Mouse (Mus musculus) lung, postnatal 25 days (tissue): ENCODE data around the gene Mrps34.

Source experiments
- DNase-seq: peaks from one replicate; pipeline ENCODE4 v3.0.0; 2022; ENCODE audit warnings: low spot score

Mrps34 gene

DNA sequence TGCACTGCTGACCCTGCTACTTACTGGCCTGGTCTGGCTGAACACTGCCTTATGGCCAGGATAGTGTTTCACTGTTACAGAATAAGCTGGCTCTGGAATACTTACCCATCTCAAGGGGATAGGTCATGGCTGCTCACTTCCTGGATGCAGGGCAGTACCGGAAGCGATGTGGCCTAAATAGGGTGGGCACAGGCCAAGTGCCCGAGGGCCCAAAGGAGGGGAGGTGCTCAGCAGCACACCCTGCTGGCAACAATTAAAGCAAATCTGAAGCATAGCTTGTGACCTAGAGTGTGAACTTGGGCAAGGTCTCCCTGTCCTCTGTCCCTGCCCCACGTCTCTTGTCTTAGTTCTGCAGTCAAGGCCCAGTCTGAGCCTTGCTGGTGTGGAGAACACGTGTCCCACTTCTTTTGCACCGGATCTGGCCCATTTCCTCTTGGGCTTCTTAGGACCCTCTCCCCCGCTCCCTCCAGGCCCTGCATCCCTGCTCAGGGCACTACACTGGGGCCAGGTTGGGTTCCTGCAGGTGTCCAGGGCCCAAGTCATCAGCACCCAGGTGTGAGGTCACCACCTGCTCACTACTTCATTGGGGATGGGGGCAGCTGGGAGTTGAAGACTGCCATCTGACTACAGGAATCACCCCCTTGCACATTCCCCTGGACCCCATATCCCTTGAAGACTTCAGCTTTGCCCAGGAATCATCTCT, 13.0 kb upstream of the Mrps34 start:
- DNase-seq: no peak

DNA sequence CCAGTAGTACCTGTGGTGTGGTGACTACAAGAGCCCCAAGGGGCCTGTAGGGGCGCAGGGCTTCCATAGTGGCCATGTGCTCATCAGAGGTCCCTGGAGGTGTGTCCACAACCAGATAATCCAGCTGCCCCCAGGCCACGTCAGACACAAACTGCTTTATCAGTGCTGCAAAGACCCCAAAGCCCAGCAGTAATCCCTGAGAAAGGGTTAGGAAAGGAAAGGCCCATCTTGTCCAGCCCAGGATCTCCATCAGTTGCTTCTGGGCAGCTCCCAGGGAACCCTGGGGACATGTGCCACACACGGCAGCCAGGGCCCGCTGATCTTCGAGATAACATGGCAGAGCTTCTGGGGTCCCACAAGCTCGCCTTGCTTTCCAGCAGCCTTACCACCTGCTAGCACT, 10.5 kb upstream of the Mrps34 start:
- DNase-seq: no peak

DNA sequence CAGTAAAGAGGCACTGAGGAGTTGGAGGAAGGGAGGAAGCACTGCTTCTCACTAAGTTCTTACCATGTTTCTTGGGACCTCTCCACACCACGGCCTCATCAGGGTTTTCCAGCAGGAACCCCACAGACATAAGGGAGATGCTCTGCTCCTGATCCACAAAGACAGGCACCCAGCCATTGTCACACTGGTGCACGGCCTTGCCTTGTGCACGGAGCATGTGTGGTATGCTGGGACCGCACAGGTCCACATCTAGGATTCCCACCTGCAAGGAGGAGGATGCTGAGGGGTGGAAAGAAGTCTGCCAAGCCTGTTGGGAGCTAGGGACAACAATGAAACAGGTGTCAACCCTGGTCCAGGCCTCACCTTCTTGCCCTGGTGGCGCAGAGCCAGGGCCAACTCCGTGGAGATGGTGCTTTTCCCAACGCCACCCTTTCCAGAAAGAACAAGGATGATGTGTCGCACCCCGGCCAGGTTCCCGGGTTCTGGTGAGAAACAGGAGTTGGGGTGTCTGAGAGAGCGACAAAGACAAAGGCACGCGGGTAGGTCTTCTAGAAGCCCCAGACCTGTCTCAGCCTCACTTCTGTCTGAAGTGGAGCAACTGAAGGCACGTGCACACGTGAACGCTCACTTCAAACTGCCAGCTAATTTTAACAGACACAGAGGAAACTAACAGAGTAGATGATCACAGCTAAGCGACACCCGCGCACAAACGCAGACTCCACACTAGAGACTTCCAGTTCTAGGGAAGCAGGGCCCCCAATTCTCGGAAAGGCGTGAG, 9.4 kb upstream of the Mrps34 start:
- DNase-seq: no peak

DNA sequence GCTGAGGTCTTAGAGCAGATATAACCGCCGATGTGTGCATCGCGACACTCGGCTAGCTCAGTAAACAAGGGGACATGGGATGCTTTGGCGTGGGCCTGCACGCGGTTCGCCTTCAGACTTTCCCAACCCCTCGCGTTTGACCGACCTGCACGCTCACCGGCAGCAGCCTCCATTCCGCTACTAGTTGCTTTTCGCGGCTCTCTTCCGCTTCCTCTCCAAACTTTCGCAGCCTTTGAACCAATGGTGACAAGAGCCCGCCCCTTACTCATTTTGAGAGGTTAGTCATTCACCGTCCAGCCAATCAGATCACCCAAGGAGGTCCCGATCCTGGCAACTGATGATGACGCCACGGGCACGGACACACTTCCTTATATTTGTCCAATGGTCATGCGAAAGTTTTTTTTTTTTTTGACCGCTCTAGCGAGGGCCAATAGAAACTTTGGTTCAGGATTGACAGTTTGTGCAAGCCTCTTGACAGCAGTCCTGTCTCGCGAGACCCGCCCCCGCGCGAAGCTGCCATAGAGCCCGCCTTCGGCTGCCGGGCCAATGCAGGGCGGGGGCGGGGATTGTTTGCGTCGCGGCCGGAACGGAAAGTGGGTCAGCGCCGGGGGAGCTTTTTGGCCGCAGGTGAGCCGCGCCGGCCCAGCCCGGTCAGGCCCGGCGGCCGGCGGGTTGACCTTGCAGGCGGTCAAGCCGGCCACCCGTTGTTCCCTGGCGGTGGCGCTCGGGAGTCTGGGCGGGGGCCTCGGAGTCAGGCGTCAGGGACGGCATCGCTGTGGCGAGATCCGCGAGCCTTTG, 8.6 kb upstream of the Mrps34 start, which contains the start of the genes Nubp2 and Spsb3:
Nubp2 (minus strand) TSS at position 216 of the 798 bp plus-strand sequence.
Spsb3 (plus strand) TSS at position 510 of the 798 bp plus-strand sequence.
- DNase-seq: peak; percentile 100

DNA sequence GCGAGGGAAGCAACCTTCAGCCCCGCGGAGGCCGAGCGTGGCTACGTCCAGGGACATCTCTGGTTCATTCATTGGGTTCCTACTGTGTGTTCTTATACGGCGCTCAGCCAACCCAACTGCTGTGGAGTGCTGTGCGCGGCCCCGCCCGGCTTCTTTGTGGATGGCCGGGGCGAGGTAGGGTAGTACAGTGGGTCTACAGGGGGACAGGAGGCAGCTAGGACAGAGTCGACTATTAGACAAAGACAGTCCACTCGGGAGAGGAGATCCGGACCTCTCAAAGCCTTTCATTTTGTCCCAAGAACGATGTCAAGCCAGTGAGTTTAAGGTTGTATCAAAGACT, 8.0 kb upstream of the Mrps34 start:
- no peak for DNase-seq

DNA sequence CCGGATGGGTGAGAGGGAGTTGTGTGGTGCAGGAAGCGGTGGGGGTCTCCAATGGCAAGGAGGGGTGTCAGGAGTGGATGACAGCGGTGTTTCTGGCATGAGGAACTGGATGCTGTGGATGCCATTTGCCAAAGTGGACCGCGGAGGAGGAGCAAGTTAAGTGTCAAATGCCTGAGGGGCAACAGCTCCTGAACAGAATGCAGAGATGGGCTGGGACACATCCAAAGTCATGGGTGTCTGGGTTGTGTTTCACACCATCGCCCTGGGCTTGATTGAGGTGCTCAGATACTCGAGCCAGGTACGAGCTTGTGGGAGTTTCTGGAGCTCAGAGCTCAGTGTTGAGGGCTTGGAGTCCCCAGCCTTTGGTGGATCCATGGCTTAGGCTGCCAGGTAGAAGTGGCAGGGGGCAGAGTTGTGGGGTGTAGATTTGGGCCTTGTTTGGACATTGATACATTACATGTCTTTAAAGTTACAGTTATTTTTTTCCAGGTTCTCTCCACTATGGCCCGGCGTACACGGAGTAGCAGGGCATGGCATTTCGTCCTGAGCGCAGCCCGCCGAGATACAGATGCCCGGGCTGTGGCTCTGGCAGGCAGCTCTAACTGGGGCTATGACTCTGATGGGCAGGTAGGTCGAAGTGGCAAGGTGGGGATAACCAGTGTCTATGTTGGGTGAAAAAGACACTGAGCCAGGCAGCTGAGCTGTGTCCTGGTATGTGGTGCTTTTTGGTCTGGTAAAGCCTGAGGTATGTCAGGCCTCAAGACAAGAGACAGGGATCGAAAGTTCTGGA, 7.4 kb upstream of the Mrps34 start:
- DNase-seq: no peak

DNA sequence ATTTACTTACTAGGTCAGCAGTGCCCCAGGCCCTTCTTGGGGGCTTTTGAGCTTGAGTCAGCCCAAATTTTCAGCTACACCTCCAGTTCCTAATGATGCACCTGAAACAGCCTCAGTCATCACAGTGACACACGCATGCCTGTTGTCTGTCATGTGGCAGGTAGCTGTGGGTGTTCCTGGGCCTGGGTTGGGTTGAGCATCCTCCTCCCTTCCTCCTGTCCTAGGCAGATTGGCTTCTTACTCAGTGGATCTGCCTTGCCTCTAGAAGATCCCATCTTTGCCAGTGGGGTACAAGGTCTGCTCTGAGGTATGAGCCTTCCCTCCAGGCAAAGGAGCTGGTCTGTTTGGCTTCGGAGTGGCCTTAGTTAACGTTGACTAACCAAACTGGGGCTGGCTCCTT, 6.1 kb upstream of the Mrps34 start:
- DNase-seq: no peak

DNA sequence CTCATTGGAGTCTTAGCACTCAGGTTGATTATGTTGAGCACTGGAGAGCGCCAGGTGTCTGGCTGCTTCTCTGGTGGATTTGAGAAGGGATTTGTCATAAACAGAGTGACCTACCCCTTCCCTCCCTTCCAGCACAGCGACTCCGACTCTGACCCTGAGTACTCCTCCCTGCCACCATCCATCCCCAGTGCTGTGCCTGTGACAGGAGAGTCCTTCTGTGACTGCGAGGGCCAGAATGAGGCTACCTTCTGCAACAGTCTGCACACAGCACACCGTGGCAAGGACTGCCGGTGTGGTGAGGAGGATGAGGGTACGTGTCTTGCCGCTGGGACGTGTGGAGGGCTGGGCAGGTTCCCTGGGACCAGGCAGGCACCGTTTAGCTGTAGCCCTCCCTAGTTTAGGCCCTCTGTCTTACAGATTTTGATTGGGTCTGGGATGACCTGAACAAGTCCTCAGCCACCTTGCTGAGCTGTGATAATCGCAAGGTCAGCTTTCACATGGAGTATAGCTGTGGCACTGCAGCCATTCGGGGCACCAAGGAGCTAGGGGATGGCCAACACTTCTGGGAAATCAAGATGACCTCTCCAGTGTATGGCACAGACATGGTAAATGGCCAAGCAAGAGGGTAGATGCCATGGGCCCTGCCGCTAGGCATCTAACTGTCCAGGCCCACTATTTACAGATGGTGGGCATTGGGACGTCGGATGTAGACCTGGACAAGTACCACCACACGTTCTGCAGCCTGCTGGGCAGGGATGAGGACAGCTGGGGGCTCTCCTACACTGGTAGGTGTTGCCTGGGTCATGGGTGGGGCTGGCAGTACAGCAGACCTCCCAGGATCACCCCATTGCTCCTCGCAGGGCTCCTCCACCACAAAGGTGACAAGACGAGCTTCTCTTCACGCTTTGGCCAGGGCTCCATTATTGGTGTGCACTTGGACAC, 4.5 kb upstream of the Mrps34 start:
- no peak for DNase-seq

DNA sequence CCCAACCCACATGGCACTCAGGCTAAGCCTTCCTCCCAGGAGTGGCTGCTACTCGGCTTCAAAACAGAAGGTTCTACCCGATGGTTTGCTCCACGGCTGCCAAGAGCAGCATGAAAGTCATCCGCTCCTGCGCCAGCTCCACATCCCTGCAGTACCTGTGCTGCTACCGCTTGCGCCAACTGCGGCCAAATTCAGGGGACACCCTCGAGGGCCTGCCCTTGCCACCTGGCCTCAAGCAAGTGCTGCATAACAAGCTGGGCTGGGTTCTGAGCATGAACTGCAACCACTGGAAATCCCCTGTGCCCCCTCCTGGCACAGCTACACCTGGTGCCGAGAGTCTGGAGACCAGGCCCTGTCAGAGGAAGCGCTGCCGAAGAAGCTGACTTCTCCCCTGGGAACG, 3.6 kb upstream of the Mrps34 start:
- DNase-seq: no peak

DNA sequence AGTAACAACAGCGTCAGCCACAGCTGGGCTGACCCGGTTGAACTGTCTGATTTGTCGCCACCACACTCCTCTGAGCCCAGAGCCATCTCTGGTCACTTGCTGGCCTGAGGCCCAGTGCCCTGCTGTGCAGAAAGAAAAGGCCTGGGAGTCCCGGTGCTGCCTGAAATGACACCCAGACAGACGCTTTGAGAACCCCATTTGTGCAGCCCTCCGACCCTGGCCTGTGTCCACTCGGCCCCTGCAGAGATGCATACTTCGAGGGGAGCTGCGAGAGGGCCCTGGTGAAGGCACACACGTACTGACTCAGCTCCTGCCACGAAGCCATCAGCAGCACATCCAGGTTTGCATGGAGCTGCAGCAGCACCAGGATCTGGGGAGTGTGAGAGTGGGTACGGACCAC, 2.1 kb upstream of the Mrps34 start:
- DNase-seq: no peak

DNA sequence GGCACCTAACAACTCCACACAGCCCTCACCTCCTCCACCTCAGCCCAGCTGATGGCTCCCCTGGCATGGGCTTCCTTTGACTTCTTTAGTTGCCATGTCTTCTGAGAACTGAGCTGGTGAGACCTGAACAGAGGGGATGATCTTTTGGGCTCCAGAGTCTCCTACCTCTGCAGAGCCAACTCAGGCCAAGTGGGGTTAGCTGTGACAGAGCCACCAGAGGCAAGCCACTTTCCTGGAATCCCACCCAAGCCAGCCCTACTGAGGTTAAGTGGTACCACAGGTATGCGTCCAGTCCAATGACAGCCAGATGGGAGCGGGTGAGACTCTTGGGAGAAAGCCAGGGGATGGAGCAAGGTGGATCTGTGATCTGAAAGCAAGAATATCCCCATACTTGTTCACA, 1.6 kb upstream of the Mrps34 start:
- no peak for DNase-seq

DNA sequence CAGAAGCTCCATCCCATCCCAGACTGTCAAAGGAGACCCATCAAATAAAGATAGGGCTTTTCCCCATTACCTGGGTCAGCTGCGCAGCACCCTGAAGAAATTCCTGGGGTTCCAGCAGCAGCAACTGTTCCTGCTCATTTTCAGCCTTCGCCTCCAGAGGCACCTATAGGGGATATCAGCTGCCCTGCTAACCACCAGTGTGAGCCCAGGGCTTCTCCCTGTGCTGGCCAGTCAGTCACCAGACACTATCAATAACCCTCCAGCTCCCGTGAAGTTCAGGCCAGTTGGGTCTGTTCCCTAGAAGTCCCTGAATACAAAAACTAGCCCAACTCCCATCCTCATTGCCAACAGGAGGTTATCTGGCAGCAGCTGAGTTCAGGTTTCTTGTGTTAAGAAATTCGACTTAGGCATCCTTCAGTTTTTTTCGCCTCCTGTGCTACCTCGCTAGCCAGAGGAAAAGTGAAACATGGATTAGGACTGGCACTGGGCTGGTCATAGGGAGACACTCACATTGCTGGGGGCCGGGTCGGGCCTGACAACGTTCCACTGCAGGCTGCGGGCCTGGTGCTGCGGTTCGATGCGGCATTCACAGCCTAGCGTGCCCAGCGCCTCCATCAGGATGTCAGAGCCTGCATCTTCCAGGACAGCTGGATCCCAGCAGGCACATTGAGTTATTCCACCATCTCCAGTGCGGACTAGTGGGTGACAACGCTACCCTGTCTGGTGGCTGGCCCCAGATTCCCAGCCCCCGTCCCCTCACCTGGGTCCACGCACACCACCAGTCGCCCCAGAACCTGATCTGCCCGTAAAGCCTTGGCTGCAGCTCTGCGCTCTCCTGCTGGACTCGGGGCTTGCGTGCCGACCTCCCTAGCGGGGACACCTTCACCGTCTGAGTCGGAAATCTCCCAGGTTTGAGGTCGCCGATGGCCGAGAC, 588 bp upstream of the Mrps34 start:
- no peak for DNase-seq

DNA sequence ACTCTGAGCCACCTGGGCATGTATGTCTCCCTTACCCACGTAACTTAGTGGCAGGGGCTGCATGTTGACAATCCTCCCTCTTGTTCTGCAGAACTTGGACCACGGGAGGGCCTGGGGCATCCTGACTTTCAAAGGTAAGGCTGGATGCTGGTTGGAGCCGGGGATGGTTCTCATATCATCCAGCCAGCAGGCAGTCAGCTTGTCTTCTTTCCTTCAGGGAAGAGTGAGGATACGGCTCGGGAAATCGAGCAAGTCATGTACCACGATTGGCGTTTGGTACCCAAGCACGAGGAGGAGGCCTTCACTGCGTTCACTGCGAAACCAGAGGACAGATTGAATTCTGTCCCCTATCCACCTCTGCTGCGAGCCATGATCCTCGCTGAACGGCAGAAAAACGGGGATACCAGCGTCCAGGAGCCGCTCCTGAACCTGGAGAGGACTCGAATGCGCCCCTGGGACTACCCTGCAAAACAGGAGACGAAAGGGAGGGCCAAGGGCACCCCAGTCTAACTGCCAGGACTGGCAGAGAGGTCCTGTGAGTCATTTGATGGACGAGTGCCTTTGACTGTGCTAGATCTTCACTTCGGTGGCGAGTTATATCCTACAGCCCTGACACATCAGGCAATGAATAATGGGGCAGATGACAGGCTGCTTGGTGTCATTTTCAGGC, 790 bp downstream of the Mrps34 start:
- no peak for DNase-seq

DNA sequence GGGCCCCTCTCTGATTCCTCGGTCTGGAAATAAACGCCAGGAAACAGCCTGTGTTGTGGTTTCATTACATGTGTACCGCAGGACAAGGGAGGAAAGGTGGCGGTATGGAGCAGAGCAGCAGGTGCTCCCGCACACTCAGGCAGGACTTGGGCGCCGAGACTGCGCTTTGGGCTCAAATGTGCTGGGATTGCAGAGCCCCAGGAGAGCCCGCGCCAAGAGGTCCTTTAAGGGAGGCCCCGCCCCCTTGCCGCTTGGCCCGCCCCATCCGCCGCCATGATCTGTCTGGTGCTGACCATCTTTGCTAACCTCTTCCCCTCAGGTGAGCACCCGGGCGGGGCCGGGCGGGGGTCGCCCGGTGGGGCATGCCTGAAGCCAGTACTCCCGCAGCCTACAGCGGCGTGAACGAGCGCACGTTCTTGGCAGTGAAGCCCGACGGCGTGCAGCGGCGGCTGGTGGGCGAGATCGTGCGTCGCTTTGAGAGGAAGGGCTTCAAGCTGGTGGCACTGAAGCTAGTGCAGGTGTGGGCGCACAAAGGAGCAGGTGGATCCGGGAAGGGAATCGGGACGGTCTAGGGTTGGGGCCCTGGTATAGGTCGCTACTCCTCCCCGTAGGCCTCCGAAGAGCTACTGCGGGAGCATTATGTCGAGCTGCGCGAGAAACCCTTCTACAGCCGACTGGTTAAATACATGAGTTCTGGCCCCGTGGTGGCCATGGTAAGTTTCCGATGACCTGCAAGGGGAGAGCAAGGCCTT, 1.5 kb downstream of the Mrps34 start, which contains the start of gene Nme3:
Nme3 (plus strand) TSS at position 260 of the 752 bp plus-strand sequence.
- DNase-seq: peak; percentile 68

DNA sequence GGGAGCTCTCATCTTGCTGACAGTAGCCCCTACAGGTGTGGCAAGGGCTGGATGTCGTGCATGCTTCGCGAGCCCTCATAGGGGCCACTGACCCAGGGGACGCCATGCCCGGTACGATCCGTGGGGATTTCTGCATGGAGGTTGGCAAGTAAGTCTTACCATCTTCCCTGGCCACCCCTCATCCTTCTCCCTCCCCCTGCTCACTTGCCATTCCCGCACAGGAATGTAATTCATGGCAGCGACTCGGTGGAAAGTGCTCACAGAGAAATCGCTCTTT, 2.0 kb downstream of the Mrps34 start:
- no peak for DNase-seq

DNA sequence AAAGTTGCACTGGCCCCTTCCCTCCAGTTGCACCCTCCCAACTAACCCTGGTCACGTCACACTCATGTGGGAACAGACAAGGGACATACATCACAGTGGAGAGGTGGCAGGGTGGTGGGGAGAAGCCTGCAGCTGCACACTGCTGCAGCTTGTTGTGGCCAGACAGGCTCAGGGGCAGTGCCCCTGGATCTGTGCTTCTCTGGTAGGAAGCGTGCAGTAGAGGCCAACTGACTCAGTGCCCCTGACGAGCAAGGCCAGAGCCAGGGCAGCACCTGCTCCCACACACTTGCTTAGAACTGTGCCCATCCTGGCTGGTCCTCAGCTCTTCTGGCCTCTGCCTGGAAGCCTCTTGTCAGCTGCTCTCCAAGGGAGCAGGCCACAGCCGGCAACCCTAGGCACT, 2.7 kb downstream of the Mrps34 start:
- no peak for DNase-seq

DNA sequence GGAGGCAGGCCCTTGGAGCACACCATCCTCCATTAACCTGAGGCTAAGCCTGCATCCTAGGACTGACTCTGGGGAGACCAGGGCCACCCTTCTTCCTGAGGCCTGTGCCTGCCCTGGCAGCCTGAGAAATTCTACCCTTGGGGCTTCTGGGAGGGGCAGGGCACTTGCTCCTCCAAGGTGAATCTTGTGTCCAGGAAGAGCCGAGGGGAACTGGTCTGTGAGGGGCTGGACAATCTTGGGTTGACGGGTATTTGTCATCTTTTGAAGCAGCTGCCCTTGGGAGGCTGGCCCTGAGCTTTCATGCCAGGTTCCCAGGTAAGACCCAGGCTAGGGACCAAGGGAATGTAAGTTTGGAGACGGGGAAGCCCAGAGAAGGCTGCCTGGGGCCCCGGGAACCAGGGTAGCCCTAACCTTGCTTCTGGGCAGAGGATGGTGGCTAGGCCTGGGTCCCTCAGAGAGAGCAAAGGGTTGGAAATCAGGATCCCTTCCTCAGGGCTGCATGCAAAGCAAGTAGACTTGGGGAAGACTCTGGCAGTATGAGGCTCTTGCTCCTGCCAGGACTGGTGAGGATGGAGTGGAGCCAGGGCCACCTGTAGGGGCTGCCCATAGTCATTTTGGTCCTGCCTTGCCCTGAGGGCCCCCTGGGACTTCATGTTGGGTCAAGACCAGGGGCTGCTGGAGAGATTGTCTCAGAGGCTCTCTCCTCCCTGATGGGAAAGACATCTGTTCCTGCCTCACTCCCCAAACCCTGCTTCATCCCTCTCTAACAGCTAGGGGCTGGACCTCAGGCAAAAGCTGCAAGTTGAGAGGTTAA, 3.3 kb downstream of the Mrps34 start:
- DNase-seq: no peak

DNA sequence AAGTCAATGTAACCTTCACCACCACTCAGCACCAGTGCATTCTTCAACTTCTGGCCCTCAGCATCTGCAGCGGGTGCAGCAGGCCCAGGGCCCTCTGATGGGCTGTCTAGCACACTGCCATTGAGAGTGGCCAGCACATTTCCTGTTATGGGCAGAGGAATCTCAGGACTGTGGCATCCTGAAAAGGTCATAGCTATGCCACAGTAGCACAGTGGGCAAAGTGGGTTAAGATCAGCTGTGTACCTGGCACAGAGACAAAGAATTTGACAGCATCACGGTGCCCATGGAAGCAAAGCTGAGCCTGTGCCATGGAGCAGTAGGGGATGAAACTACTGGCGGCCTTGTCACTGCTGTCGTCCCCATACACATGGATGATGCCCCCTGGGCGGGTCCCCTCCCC, 4.2 kb downstream of the Mrps34 start:
- DNase-seq: no peak
